Mouse (Mus musculus) midbrain, embryonic 14.5 days (tissue): Measurements from ENCODE around the gene Tmem141. TPM values are rescaled to one million over a fixed set of nuclear protein-coding genes. Genes with fewer than 3 reads are reported as not detected.
A peak's percentile ranks its signal among the peaks of the same experiment; 100 is the strongest.

Experiments used
- ATAC-seq: fragments of 200-750 bp; cut with Nextera tagmentation; 2 replicates; pipeline ENCODE4 v1.8.0; 2017; ENCODE audit warnings: moderate number of reproducible peaks, moderate library complexity; ENCODE audit not compliant: low FRiP score, low TSS enrichment
- DNase-seq: peaks from one replicate; pipeline ENCODE4 v3.0.0-alpha.2; 2015
- H3K27ac ChIP-seq: fragments of 300-500 bp; sonication (generic); replicated peaks from 2 replicates; pipeline ENCODE4 v1.5.1; 2014; ENCODE audit warnings: mild to moderate bottlenecking, low read depth, low read length, moderate library complexity
- H3K27me3 ChIP-seq: fragments of 300-500 bp; sonication (generic); 2 replicates; pipeline ENCODE4 v1.6.1; 2014; ENCODE audit warnings: low read length, control low read depth, mixed read lengths; ENCODE audit not compliant: control insufficient read depth, insufficient read depth
- H3K36me3 ChIP-seq: fragments of 300-500 bp; sonication (generic); 2 replicates; pipeline ENCODE4 v1.6.1; 2014; ENCODE audit warnings: low read length, control low read depth; ENCODE audit not compliant: control insufficient read depth, insufficient read depth
- H3K4me1 ChIP-seq: fragments of 300-500 bp; sonication (generic); 2 replicates; pipeline ENCODE4 v1.6.1; 2014; ENCODE audit warnings: mild to moderate bottlenecking, antibody characterized with exemption, low read length, control low read depth; ENCODE audit not compliant: control insufficient read depth, insufficient read depth
- H3K4me2 ChIP-seq: fragments of 300-500 bp; sonication (generic); 2 replicates; pipeline ENCODE4 v1.6.1; 2014; ENCODE audit warnings: mild to moderate bottlenecking, low read length, moderate library complexity
- H3K4me3 ChIP-seq: fragments of 300-500 bp; sonication (generic); replicated peaks from 2 replicates; pipeline ENCODE4 v1.5.1; 2014; ENCODE audit warnings: low read depth, low read length
- H3K9ac ChIP-seq: fragments of 300-500 bp; sonication (generic); replicated peaks from 2 replicates; pipeline ENCODE4 v1.6.1; 2014; ENCODE audit warnings: mild to moderate bottlenecking, low read length, moderate library complexity
- H3K9me3 ChIP-seq: fragments of 300-500 bp; sonication (generic); 2 replicates; pipeline ENCODE4 v1.6.1; 2016; ENCODE audit warnings: low read length, control low read depth, mixed read lengths; ENCODE audit not compliant: control insufficient read depth
- WGBS: fragments of 180-500 bp; shearing (Covaris S2); extraction: QIAGEN DNeasy Blood & Tissue Kit; methylation state at CpG from one replicate; pipeline ENCODE4 v1.1.7; 2014; 5-methylcytosine and 5-hydroxymethylcytosine counted together
- polyA plus RNA-seq: library from polyadenylated mRNA; unstranded; fragments of >200 nt; fragmentation: Nextera tagmentation; extraction: Ambion mirVana; gene quantifications from 2 replicates; pipeline ENCODE4 v1.2.1, GENCODE M21; 2014

The Tmem141 gene
- polyA plus RNA-seq, 1 experiment from 2014 or later, result 38.4 TPM

- Histone ChIP-seq H3K36me3 (peaks cover 86% of the 10 kb centered on the region), H3K27me3 (no peaks in the 10 kb centered on the region)
- 93% methylated on average over 1 of the region's 1 CpGs for WGBS
Measured at GRCm38 (mm10) chr2:25598749-25599148, 23.1 kb downstream of the Tmem141 start.

GRCm38 (mm10) chr2:25596765-25597510 lies 24.9 kb downstream of the Tmem141 start:
- WGBS, result 98% methylated on average over 5 of the region's 5 CpGs
- H3K27ac ChIP-seq, result no peak overlapping the region

More at GRCm38 (mm10) chr2:25598749-25599148, 23.1 kb downstream of the Tmem141 start:
- H3K4me2 ChIP-seq, result no peak overlapping the region
- H3K9me3 ChIP-seq, result no peaks in the 10 kb centered on the region
- H3K9ac ChIP-seq, result no peak overlapping the region
- no peak overlapping the region for H3K27ac ChIP-seq
- H3K4me3 ChIP-seq, result no peak overlapping the region
- DNase-seq, result no peak
- no peaks in the 10 kb centered on the region for H3K4me1 ChIP-seq
- no peak for ATAC-seq

GRCm38 (mm10) chr2:25591863-25592262 lies 29.9 kb downstream of the Tmem141 start:
- Histone ChIP-seq H3K36me3 (peaks cover 89% of the 10 kb centered on the region), H3K4me1 (no peaks in the 10 kb centered on the region), H3K9ac (no peak overlapping the region), H3K4me2 (no peak overlapping the region), H3K27ac (no peak overlapping the region), H3K27me3 (no peaks in the 10 kb centered on the region), H3K9me3 (no peaks in the 10 kb centered on the region), H3K4me3 (no peak overlapping the region)
- 91% methylated on average over 2 of the region's 2 CpGs for WGBS
- DNase-seq (peak; percentile 10), ATAC-seq (no peak)

More at GRCm38 (mm10) chr2:25596765-25597510, 24.9 kb downstream of the Tmem141 start:
- Histone ChIP-seq H3K27me3 (no peaks in the 10 kb centered on the region), H3K4me3 (no peak overlapping the region), H3K4me1 (no peaks in the 10 kb centered on the region), H3K4me2 (no peak overlapping the region), H3K9me3 (no peaks in the 10 kb centered on the region), H3K9ac (no peak overlapping the region), H3K36me3 (peaks cover 94% of the 10 kb centered on the region)
- DNase-seq (no peak), ATAC-seq (no peak)

DNA sequence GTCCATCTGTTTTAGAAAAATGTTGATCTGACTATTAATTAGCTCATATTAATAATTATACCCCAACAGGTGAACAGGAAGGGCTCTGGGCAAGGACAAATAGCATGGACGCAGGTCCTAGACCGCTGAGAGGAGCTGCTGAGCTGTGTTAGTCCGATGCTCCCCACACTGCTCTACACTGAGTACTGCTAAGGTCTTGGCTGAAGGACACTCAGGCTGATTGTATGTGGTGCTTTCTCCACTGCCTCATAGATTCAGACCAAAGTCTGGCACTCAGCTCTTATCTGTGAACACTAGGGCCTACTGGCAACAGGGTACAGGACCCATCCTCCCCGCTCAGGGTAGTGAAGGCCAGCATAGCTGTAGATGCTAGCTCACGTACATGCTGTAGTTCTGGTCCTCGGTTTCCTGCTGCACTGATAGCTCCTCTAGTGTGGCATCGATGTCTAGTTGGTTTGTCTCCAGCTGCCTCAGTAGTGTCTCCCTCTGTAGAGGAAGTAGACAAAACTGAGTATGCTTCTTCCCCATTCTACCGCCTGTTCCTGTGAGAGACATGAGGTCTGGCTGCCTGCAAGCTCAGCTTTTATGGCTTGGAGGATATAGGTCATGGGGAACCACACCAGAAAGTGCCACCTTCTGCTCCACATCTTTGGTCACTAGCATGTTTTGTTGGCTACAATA lies 33.4 kb downstream of the Tmem141 start:
- H3K27ac ChIP-seq, result no peak overlapping the region
- ATAC-seq (no peak), DNase-seq (no peak)
- no peaks in the 10 kb centered on the region for H3K4me1 ChIP-seq
- peaks cover 92% of the 10 kb centered on the region for H3K36me3 ChIP-seq
- no peak overlapping the region for H3K4me3 ChIP-seq
- 97% methylated on average over 8 of the region's 8 CpGs for WGBS
- no peaks in the 10 kb centered on the region for H3K9me3 ChIP-seq
- no peak overlapping the region for H3K4me2 ChIP-seq
- no peak overlapping the region for H3K9ac ChIP-seq
- no peaks in the 10 kb centered on the region for H3K27me3 ChIP-seq

DNA sequence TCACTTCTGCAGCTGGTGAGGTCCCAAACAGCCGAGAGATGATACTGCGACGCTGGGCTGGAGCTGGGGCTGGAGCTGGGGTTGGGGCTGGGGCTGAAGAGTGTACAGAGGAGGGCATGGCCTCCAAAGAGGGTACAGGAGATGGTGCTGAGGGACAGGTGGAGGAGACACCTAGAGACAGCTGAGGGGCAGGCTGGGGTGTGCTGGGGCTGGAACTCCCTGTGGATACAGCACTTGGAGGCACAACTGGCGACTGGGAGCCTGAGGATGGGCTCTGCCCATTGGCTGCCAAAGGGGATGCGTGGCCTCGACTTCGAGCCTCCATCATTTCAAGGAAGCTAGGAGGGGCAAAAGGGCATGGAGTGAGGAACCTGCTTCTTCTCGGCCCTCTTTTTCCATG lies 34.5 kb downstream of the Tmem141 start:
- Histone ChIP-seq H3K4me3 (no peak overlapping the region), H3K9ac (no peak overlapping the region), H3K27me3 (no peaks in the 10 kb centered on the region), H3K36me3 (peaks cover 88% of the 10 kb centered on the region), H3K4me2 (no peak overlapping the region), H3K9me3 (no peaks in the 10 kb centered on the region), H3K4me1 (peaks cover 5% of the 10 kb centered on the region; the same call in 1 of the 2 replicates), H3K27ac (no peak overlapping the region)
- ATAC-seq, result no peak
- no peak for DNase-seq
- WGBS, result 87% methylated on average over 8 of the region's 8 CpGs

- H3K4me3 ChIP-seq, result no peak overlapping the region
- peaks cover 72% of the 10 kb centered on the region for H3K36me3 ChIP-seq
- H3K4me2 ChIP-seq, result no peak overlapping the region
- WGBS, result 97% methylated on average over 3 of the region's 3 CpGs
- H3K9me3 ChIP-seq, result no peaks in the 10 kb centered on the region
- H3K4me1 ChIP-seq, result peaks cover 17% of the 10 kb centered on the region; the same call in 1 of the 2 replicates
- H3K27ac ChIP-seq, result no peak overlapping the region
- DNase-seq, result no peak
- no peak for ATAC-seq
- no peak overlapping the region for H3K9ac ChIP-seq
- peaks cover 4% of the 10 kb centered on the region for H3K27me3 ChIP-seq
Measured at GRCm38 (mm10) chr2:25585601-25586000, 36.2 kb downstream of the Tmem141 start.

DNA sequence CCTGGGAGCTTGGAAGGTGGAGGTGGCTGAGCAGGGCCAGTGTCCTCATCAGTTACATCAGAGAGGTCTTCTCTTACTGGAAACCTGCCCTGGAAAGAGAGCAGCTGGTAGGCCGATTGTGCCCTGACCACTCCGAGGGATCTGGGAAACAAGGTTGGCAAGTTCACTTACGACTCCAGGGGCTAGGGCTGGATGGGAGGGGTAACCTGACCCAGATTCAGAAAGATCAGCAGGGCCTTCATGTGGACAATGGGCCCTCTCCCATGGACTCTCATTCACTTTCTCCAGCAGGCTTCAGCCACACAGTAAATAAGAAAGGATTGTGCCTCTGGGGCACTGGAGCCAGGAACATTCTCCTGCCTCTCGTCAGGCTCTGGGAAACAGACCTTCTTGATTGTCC lies 36.9 kb downstream of the Tmem141 start:
- WGBS, result 91% methylated on average over 4 of the region's 4 CpGs
- peaks cover 21% of the 10 kb centered on the region for H3K4me1 ChIP-seq
- no peak overlapping the region for H3K27ac ChIP-seq
- H3K9me3 ChIP-seq, result no peaks in the 10 kb centered on the region
- ATAC-seq (no peak), DNase-seq (no peak)
- H3K4me2 ChIP-seq, result no peak overlapping the region
- H3K36me3 ChIP-seq, result peaks cover 64% of the 10 kb centered on the region
- no peak overlapping the region for H3K9ac ChIP-seq
- no peak overlapping the region for H3K4me3 ChIP-seq
- H3K27me3 ChIP-seq, result peaks cover 12% of the 10 kb centered on the region

DNA sequence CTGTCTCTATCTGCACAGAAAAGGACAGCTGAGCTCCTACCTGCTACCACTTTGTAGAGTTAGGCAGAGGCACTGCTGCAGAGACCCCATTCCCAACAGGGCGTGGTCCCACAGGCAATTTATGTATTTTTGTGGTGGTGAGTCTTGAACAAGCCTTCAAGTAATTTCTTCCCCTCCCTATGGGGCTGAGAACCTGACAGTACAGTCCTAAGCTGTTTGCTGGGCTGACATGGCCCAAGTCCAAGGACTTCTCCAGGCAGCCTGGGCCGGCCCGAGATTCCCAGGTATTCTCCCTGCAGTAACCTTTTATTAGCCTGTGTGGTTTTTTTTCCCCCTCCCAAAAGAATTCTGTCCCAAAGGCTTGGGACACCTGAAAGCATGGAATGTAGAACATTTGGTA lies 37.7 kb downstream of the Tmem141 start:
- H3K27me3 ChIP-seq, result peaks cover 19% of the 10 kb centered on the region
- peaks cover 23% of the 10 kb centered on the region for H3K4me1 ChIP-seq
- no peak overlapping the region for H3K4me3 ChIP-seq
- no peaks in the 10 kb centered on the region for H3K9me3 ChIP-seq
- WGBS, result 94% methylated on average over 3 of the region's 3 CpGs
- no peak overlapping the region for H3K4me2 ChIP-seq
- ATAC-seq (no peak), DNase-seq (no peak)
- peaks cover 60% of the 10 kb centered on the region for H3K36me3 ChIP-seq
- H3K9ac ChIP-seq, result no peak overlapping the region
- no peak overlapping the region for H3K27ac ChIP-seq

GRCm38 (mm10) chr2:25583571-25583970 lies 38.2 kb downstream of the Tmem141 start:
- ATAC-seq, result no peak
- Histone ChIP-seq H3K4me1 (peaks cover 23% of the 10 kb centered on the region), H3K4me3 (no peak overlapping the region), H3K9ac (no peak overlapping the region), H3K27ac (no peak overlapping the region), H3K27me3 (peaks cover 25% of the 10 kb centered on the region), H3K4me2 (no peak overlapping the region), H3K9me3 (no peaks in the 10 kb centered on the region), H3K36me3 (peaks cover 56% of the 10 kb centered on the region)
- DNase-seq, result no peak
- WGBS, result 79% methylated on average over 4 of the region's 4 CpGs
